Mouse (Mus musculus) thymus, postnatal 14 days (tissue): ENCODE results near the gene Cntrl.

Experiments
- DNase-seq: peaks from one replicate; pipeline ENCODE4 v3.0.0; 2021

Cntrl gene

GRCm38 (mm10) chr2:35109141-35109923 lies at the start of gene Cntrl:
TSS of gene Cntrl (plus strand) at chr2:35109492.
- peak; percentile 95 for DNase-seq

GRCm38 (mm10) chr2:35060256-35060655 lies 49.0 kb upstream of the Cntrl start:
- no peak for DNase-seq

DNA sequence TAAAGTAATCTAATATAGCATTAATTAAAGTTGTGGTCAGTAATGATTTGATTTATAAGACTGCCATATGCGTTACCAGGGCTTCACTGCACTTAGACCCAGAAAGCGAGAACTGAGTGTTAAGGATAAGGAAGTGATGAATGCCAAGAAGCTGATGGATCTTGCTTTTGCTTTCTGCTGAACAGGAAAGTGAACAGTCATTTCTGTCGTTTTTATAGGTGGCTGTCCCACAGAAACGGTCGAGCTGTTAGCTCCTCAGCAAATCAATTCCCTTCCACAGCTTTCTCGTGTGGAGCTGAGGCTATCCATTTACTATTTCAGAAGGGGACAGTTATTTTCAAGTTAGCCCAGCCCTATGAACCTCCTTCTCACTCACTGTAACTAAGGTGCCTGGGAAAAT lies 48.4 kb upstream of the Cntrl start:
- no peak for DNase-seq

- no peak for DNase-seq
These were observed 48.0 kb upstream of the Cntrl start, which contains the start of gene Hc for GRCm38 (mm10) chr2:35061338-35061737. TSS of gene Hc (minus strand) at chr2:35061438.

GRCm38 (mm10) chr2:35063333-35064030 lies 45.8 kb upstream of the Cntrl start:
- no peak for DNase-seq

GRCm38 (mm10) chr2:35066525-35067082 lies 42.7 kb upstream of the Cntrl start:
- DNase-seq: no peak

- DNase-seq: no peak
These were observed 42.2 kb upstream of the Cntrl start for GRCm38 (mm10) chr2:35067117-35067516.

DNA sequence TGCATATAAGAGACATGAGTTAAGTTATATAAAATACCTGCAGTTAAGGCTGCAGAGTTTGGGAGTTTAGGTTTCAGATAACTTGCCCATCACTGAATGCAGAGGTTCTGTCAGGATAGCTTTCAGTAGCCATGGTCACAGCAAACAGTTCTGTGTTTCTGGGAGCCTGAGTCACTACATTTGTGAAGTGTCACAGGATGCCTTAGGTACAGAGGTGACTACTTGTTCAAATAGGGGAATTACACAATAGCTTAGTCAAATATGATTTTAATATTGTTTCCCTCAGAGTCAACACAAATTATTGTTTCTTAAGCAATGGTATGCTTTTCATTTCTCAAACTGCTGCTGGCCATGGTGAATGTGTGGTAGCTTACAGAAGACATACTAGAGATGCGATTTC lies 40.2 kb upstream of the Cntrl start:
- DNase-seq: no peak

DNA sequence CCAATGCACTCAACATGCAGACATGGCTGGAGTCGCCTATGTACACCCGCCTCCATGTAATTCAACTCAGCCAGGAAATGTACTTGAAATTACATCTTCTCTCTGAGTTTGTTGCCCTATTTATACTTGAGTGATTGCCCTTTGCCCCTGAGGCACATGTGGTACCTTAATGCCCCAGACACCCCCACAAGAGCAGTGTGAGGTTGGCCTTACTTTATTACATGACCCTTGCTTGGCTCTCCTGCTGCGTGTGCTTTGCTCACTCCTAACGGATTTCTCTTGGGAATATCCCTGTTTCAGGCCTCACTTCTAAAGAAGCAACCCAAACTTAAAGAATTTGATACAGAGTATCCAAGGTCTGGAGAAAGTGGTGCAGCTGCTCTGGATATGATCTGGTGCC lies 39.0 kb upstream of the Cntrl start:
- DNase-seq: no peak

- no peak for DNase-seq
These were observed 36.7 kb upstream of the Cntrl start for GRCm38 (mm10) chr2:35072547-35072946.

DNA sequence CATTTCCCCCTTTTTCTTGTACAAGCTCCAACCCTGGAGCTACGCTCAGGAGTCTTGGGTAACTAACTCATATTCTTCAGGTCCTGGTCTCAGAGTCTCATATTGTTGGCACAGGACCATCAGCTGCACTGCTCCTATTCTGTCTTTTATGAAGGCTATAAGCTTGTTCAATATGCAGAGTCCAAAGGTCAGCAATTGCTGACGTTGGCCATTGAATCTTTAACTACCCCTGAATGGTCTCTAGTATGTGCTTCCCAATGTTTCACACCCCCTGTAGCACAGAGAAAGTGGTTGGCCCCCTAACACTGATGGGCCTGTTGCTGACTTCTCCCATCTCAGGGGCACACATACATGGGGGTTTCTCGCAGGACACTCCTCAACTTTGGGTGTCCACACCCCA lies 35.0 kb upstream of the Cntrl start:
- no peak for DNase-seq

DNA sequence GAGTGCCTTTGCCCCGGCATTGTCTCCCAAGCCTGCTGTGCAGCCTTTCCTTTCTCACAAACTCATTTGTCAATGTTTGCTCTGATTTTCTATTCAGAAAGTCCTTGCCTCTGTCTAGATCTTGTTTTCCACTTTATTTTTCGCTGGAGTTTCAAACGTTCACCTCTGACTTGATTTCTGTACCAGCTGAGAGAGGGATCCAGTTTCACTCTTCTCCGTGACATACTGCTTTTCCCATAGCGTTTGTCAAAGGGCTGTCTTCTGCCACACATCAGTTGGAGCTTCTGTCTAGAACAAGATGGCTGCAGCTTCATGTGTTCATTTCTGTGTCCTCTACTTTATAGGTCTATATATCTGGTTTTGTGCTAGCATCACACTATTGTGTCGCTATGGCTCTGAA lies 30.1 kb upstream of the Cntrl start:
- DNase-seq: no peak

- DNase-seq: no peak
These were observed 21.9 kb upstream of the Cntrl start for GRCm38 (mm10) chr2:35087418-35087817.

- no peak for DNase-seq
These were observed 8.8 kb upstream of the Cntrl start for GRCm38 (mm10) chr2:35100529-35100928.

DNA sequence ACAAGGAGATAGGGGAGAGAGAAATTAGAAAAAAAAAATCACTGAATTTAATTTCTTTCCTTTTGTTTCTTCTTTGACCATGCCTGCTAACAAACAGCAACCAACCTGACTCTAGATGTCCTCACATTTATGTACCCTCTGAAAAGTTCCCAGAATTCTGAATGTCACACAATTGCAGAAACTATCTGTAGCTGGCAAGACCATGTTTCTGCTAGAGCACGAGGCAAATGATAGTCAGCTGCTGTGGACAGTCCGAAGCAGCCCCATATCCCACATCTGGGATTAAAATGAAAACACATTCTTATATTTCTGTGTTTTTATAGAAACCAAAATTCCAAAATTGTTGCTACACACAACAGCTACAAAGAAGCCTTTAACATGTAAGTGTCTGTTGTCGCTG lies 7.8 kb upstream of the Cntrl start, which contains the start of gene AI182371:
Gene AI182371 (minus strand): TSS at position 101 of the 400 bp plus-strand sequence.
- no peak for DNase-seq

- no peak for DNase-seq
These were observed 6.5 kb upstream of the Cntrl start for GRCm38 (mm10) chr2:35102777-35103176.

GRCm38 (mm10) chr2:35103558-35103957 lies 5.7 kb upstream of the Cntrl start:
- no peak for DNase-seq

DNA sequence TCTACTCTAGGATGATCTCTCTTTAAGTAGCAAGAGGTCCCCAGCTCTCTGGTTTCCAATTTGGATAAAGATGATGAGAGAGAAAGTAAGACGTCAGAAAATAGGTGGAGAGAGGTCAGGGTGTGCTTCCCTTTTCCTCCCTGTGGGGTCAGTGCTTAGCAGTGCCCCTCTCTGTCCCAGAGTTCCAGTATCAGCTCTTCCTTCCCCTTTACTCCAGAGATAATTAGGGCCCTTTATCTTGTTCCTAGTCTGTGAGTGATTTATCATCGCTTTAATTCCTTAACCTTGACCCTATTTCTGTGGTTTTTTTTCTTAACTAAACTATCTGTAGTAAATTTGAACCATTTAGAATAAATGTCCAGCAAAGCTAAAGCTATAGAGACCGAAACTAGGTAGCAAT lies 4.4 kb upstream of the Cntrl start:
- DNase-seq: no peak

DNA sequence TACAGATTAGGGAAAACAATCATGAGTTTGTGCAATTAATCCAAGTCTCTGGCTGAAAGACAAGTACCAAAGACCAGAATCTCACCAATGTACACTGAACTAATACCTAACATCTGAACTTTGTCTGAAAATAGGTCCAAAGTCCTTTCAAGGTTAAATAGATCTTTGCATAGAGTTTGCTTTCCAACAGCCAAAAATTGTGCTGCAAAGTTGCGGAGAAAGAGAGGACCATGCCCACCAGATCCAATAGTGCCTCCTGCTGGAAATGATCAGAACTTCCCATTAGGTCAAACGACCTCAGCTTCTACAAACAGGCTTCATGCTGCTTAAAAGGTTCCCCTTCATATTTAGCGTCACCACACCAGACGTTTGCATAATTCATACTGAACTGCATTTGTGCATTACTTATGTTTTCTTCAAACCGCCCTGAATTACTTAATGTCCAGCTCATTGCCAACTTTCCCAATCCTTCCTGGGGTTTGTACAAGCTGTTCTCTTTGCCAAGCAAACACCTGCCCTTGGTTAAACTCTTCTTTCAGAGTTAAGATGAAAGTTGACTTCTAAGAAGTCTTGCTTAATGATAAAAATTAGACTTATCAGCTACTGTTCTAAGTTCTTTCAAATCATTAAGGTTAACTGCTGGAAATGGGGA lies 1.2 kb upstream of the Cntrl start:
- DNase-seq: peak; percentile 44

DNA sequence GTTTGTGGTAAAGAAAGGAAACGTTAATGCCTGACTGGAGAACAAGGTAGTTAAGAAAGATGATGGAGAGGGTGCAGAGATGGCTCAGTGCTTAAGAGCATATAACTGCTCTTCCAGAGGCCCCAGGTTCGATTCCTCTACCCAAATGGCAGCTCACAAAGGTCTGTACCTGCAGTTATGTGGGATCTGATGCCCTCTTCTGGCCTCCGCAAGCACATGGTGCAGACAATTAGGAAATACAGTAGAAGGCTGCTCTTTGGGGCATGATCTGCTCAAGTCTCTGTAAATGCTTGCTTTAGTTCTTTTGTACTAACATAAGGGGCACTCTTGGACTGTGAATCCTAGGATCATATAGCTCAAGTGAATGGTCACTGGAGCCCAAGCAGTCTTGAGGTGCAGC lies 580 bp upstream of the Cntrl start:
- DNase-seq: peak; percentile 73

DNA sequence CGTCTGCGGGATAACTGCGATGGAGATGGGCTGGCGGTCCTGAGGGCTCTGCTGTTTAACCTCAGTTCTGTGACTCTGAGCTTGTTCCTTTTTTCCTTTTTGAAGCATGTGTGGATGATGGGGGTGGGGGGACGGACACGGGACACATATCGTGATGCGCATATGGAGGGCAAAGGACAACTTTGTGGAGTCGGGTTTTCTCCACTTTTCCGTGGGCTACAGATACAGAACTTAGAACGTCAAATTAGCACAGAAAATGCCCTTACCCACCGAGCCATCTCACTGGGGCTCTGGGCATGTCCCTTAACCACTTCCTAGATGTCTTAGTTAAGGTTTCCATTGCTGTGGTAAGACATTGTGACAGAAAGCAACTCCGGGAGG lies 622 bp downstream of the Cntrl start:
- no peak for DNase-seq

GRCm38 (mm10) chr2:35110521-35110920 lies 1.2 kb downstream of the Cntrl start:
- DNase-seq: no peak

DNA sequence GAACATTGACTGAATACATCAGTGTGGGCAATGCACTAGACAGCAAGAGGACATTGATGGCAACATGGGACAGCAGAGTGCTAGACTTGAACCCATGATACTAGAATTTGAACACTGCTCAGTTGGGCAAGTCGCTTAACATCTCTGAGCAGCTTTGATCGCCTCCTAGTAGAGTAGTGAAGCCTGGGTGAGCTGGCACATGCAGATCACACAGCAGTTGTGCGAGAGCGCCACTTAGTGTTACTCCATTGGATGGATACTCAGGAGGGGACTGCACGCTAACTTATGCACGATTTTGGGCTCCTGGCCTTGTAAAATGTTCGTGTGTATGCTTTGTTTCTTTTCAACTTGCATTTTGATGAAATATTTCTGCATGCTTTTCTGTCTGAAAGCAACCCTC lies 15.4 kb downstream of the Cntrl start:
- DNase-seq: peak; percentile 39

- no peak for DNase-seq
These were observed 22.2 kb downstream of the Cntrl start for GRCm38 (mm10) chr2:35131491-35131890.
